Mouse (Mus musculus) megakaryocyte, embryonic 14.5 days (primary cell): ENCODE measurements around the gene Lgsn.

ENCODE experiments used
- FLI1 ChIP-seq: IDR thresholded peaks from 2 replicates; pipeline ENCODE4 v1.6.1; 2012; ENCODE audit warnings: low read length, inconsistent platforms, mixed read lengths
- GATA1 ChIP-seq: IDR thresholded peaks from 3 replicates; pipeline ENCODE4 v1.6.1; 2012; ENCODE audit warnings: mixed read lengths, low read length, inconsistent platforms, borderline replicate concordance

- TF ChIP-seq GATA1 (no peak), FLI1 (no peak)
Measured at GRCm38 (mm10) chr1:31156884-31157283, 19.3 kb upstream of the Lgsn start.
